Mouse (Mus musculus): ENCODE data around the gene Vamp8. TPM values are rescaled to one million over a fixed set of nuclear protein-coding genes. Genes with fewer than 3 reads are reported as not detected.

The Vamp8 gene
- 35.7 and 35.8 TPM in 2 replicates for polyA plus RNA-seq (2016; fragmentation: Nextera tagmentation; extraction: Ambion mirVana)

GRCm38 (mm10) chr6:72389941-72390771, at the start of gene Vamp8:
Vamp8 (minus strand) TSS chr6:72390703.
- peak; percentile 59 for DNase-seq (ENCODE audit: low spot score)
- no peaks in the 10 kb centered on the region for H3K36me3 ChIP-seq
- peak within 1 kb of the TSS; percentile 83 for H3K27ac ChIP-seq (replicated peaks)
- peak within 1 kb of the TSS; percentile 56 for H3K4me3 ChIP-seq
- no peaks in the 10 kb centered on the region for H3K9me3 ChIP-seq (replicated peaks)
- H3K4me1 ChIP-seq = peaks cover 26% of the 10 kb centered on the region
- peaks cover 28% of the 10 kb centered on the region for H3K27me3 ChIP-seq (ENCODE audit: low read depth, poor library complexity, severe bottlenecking)
- WGBS = 2% methylated on average over 33 of the region's 33 CpGs

GRCm38 (mm10) chr6:72439355-72440185, 49.1 kb upstream of the Vamp8 start, which contains the start of gene Mat2a:
Mat2a (minus strand) TSS chr6:72439558.
- H3K36me3 ChIP-seq = peaks cover 37% of the 10 kb centered on the region
- peak; percentile 94 for DNase-seq (ENCODE audit: low spot score)
- peak within 1 kb of the TSS; percentile 89 for H3K4me3 ChIP-seq
- H3K27me3 ChIP-seq (ENCODE audit: low read depth, poor library complexity, severe bottlenecking) = no peaks in the 10 kb centered on the region
- WGBS = under 1% methylated on average over 77 of the region's 77 CpGs
- no peaks in the 10 kb centered on the region for H3K9me3 ChIP-seq (replicated peaks)
- H3K4me1 ChIP-seq = peaks cover 34% of the 10 kb centered on the region
- peak within 1 kb of the TSS; percentile 99 for H3K27ac ChIP-seq (replicated peaks)

- H3K27me3 ChIP-seq (ENCODE audit: low read depth, poor library complexity, severe bottlenecking) = no peaks in the 10 kb centered on the region
- under 1% methylated on average over 57 of the region's 57 CpGs for WGBS
- peaks cover 34% of the 10 kb centered on the region for H3K4me1 ChIP-seq
- H3K9me3 ChIP-seq (replicated peaks) = no peaks in the 10 kb centered on the region
- H3K4me3 ChIP-seq = peak overlapping the region; percentile 89
- peak; percentile 80 for DNase-seq (ENCODE audit: low spot score)
- H3K36me3 ChIP-seq = peaks cover 44% of the 10 kb centered on the region
- H3K27ac ChIP-seq (replicated peaks) = peak overlapping the region; percentile 99
Observed at GRCm38 (mm10) chr6:72438862-72439354, 48.4 kb upstream of the Vamp8 start.

- Histone ChIP-seq H3K4me3 (peak overlapping the region; percentile 89), H3K4me1 (peaks cover 34% of the 10 kb centered on the region), H3K27me3 (ENCODE audit: low read depth, poor library complexity, severe bottlenecking) (no peaks in the 10 kb centered on the region), H3K27ac (replicated peaks) (peak overlapping the region; percentile 99), H3K9me3 (replicated peaks) (no peaks in the 10 kb centered on the region), H3K36me3 (peaks cover 50% of the 10 kb centered on the region)
- DNase-seq (ENCODE audit: low spot score) = no peak
- WGBS = 7% methylated on average over 5 of the region's 5 CpGs
Observed at GRCm38 (mm10) chr6:72438226-72438625, 47.7 kb upstream of the Vamp8 start.

GRCm38 (mm10) chr6:72432153-72432552, 41.6 kb upstream of the Vamp8 start:
- no peak overlapping the region for H3K4me3 ChIP-seq
- no peak for DNase-seq (ENCODE audit: low spot score)
- peaks cover 6% of the 10 kb centered on the region for H3K4me1 ChIP-seq
- H3K27me3 ChIP-seq (ENCODE audit: low read depth, poor library complexity, severe bottlenecking) = no peaks in the 10 kb centered on the region
- 86% methylated on average over 2 of the region's 2 CpGs for WGBS
- peaks cover 98% of the 10 kb centered on the region for H3K36me3 ChIP-seq
- H3K27ac ChIP-seq (replicated peaks) = no peak overlapping the region
- H3K9me3 ChIP-seq (replicated peaks) = no peaks in the 10 kb centered on the region

GRCm38 (mm10) chr6:72430989-72431921, 40.8 kb upstream of the Vamp8 start:
- Histone ChIP-seq H3K36me3 (peaks cover 98% of the 10 kb centered on the region), H3K27ac (replicated peaks) (no peak overlapping the region), H3K27me3 (ENCODE audit: low read depth, poor library complexity, severe bottlenecking) (no peaks in the 10 kb centered on the region), H3K4me1 (no peaks in the 10 kb centered on the region), H3K4me3 (no peak overlapping the region), H3K9me3 (replicated peaks) (no peaks in the 10 kb centered on the region)
- no peak for DNase-seq (ENCODE audit: low spot score)
- WGBS = 44% methylated on average over 5 of the region's 5 CpGs

DNA sequence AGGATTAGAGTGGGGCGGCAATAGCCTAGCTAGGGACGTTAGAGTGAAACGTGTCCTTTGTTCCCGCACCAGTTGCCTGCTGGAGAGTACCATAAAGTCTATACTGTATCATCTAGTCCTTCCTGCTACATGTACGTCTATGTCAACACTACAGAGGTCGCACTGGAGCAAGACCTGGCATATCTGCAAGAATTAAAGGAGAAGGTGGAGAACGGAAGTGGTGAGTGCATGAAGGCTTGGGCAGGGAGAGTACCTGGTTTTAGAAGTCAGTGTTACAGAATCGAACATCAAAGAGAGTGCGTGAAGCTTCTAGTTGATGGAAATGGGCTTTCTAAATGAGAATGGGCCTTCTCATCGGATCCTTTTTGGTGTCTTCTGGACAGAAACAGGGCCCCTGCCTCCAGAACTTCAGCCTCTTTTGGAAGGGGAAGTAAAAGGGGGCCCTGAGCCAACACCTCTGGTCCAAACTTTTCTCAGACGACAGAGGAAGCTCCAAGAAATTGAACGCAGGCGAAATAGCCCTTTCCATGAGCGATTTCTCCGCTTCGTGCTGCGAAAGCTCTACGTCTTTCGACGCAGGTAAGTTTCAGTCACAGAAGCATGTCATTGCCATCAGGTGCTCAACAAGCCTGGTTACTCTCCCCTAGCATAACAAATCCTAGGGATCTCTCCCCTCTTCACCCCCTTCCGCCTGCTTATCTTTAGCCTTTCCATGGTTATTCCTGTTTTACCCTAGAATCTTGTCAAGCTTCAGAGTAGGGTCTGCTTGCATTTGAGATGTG, 38.7 kb upstream of the Vamp8 start:
- Histone ChIP-seq H3K27ac (replicated peaks) (no peak overlapping the region), H3K9me3 (replicated peaks) (no peaks in the 10 kb centered on the region), H3K27me3 (ENCODE audit: low read depth, poor library complexity, severe bottlenecking) (no peaks in the 10 kb centered on the region), H3K36me3 (peaks cover 98% of the 10 kb centered on the region), H3K4me1 (no peaks in the 10 kb centered on the region), H3K4me3 (no peak overlapping the region)
- no peak for DNase-seq (ENCODE audit: low spot score)
- WGBS = 91% methylated on average over 21 of the region's 21 CpGs

GRCm38 (mm10) chr6:72428036-72428435, 37.5 kb upstream of the Vamp8 start:
- WGBS = 39% methylated on average over 8 of the region's 8 CpGs
- Histone ChIP-seq H3K9me3 (replicated peaks) (no peaks in the 10 kb centered on the region), H3K4me1 (no peaks in the 10 kb centered on the region), H3K36me3 (peaks cover 98% of the 10 kb centered on the region), H3K27me3 (ENCODE audit: low read depth, poor library complexity, severe bottlenecking) (no peaks in the 10 kb centered on the region), H3K4me3 (no peak overlapping the region), H3K27ac (replicated peaks) (no peak overlapping the region)
- DNase-seq (ENCODE audit: low spot score) = peak; percentile 70

GRCm38 (mm10) chr6:72425646-72426045, 35.1 kb upstream of the Vamp8 start:
- no peak overlapping the region for H3K27ac ChIP-seq (replicated peaks)
- no peak for DNase-seq (ENCODE audit: low spot score)
- no peaks in the 10 kb centered on the region for H3K27me3 ChIP-seq (ENCODE audit: low read depth, poor library complexity, severe bottlenecking)
- no peaks in the 10 kb centered on the region for H3K4me1 ChIP-seq
- H3K4me3 ChIP-seq = no peak overlapping the region
- 95% methylated on average over 11 of the region's 11 CpGs for whole genome bisulfite sequencing
- peaks cover 95% of the 10 kb centered on the region for H3K36me3 ChIP-seq
- H3K9me3 ChIP-seq (replicated peaks) = no peaks in the 10 kb centered on the region

DNA sequence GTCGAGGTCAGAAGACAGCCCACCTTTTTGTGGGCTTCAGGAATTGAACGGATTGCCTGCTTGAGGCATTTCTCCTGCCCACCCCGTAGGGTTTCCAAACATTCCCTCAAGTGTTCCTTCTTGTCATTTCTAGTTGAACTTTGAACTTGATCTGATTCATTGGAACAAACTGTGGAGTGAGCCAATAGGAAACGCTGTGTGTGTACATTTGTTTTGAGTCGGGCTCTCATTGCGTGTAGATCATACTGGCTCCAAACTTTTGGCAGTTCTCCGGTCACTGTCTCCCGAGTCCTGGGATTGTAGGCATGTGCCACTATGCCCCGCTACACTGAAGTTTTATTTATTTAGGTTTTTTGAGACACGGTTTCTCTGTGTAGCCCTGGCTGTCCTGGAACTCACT, 30.4 kb upstream of the Vamp8 start:
- 94% methylated on average over 10 of the region's 10 CpGs for WGBS
- no peak overlapping the region for H3K27ac ChIP-seq (replicated peaks)
- H3K9me3 ChIP-seq (replicated peaks) = no peaks in the 10 kb centered on the region
- peaks cover 78% of the 10 kb centered on the region for H3K36me3 ChIP-seq
- H3K27me3 ChIP-seq (ENCODE audit: low read depth, poor library complexity, severe bottlenecking) = no peaks in the 10 kb centered on the region
- DNase-seq (ENCODE audit: low spot score) = no peak
- H3K4me3 ChIP-seq = no peak overlapping the region
- no peaks in the 10 kb centered on the region for H3K4me1 ChIP-seq

GRCm38 (mm10) chr6:72419806-72420205, 29.3 kb upstream of the Vamp8 start:
- no peak overlapping the region for H3K27ac ChIP-seq (replicated peaks)
- peaks cover 67% of the 10 kb centered on the region for H3K36me3 ChIP-seq
- no peak for DNase-seq (ENCODE audit: low spot score)
- H3K4me1 ChIP-seq = peaks cover 5% of the 10 kb centered on the region
- 80% methylated on average over 1 of the region's 1 CpGs for WGBS
- no peaks in the 10 kb centered on the region for H3K27me3 ChIP-seq (ENCODE audit: low read depth, poor library complexity, severe bottlenecking)
- no peaks in the 10 kb centered on the region for H3K9me3 ChIP-seq (replicated peaks)
- H3K4me3 ChIP-seq = no peak overlapping the region
